Mouse (Mus musculus): Measurements from ENCODE around the gene Pih1d2. TPM values are rescaled to one million over a fixed set of nuclear protein-coding genes. Genes with fewer than 3 reads are reported as not detected.
"Not testable (repeated sequence)": the region's sequence is repeated elsewhere in the genome, so short reads cannot be mapped to it uniquely, and the experiment has no call there.

Pih1d2 gene
- polyA plus RNA-seq, 1 experiment from 2014 or later: 7.7 TPM

- Histone ChIP-seq H3K4me1 (peaks cover 7% of the 10 kb centered on the region), H3K36me3 (replicated peaks) (peaks cover 67% of the 10 kb centered on the region), H3K27me3 (replicated peaks; ENCODE audit: low read depth, poor library complexity, severe bottlenecking) (no peaks in the 10 kb centered on the region), H3K4me3 (no peak overlapping the region), H3K27ac (replicated peaks) (no peak overlapping the region), H3K9me3 (no peaks in the 10 kb centered on the region)
- DNase-seq (ENCODE audit: low spot score): no peak
- WGBS: 96% methylated on average over 8 of the region's 8 CpGs
These were observed 20.1 kb upstream of the Pih1d2 start for GRCm38 (mm10) chr9:50596973-50597372.

DNA sequence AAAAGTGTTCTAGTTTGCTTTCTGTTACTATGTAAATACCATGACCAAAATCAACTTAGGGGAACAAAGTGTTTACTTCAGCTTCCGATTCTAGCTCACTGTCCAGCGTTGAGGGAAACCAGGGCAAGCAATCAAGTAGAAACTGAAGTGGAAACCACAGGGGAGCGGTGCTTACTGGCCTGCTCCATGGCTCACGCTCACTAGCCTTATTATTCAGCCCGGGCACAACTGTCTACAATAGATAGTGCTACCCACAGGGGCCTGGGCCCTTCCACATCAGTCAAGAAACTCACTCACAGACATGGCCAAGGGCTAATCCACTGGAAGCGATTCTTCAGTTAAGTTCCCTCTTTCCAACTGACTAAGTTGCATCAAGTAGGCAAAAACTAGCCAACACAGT is 15.6 kb upstream of the Pih1d2 start:
- no peak overlapping the region for H3K27ac ChIP-seq (replicated peaks)
- H3K9me3 ChIP-seq: no peaks in the 10 kb centered on the region
- peaks cover 25% of the 10 kb centered on the region for H3K4me1 ChIP-seq
- no peaks in the 10 kb centered on the region for H3K27me3 ChIP-seq (replicated peaks; ENCODE audit: low read depth, poor library complexity, severe bottlenecking)
- WGBS: 93% methylated on average over 6 of the region's 6 CpGs
- peaks cover 62% of the 10 kb centered on the region for H3K36me3 ChIP-seq (replicated peaks)
- H3K4me3 ChIP-seq: peak overlapping the region; percentile 91; the same call in 1 of the 2 replicates
- DNase-seq (ENCODE audit: low spot score): no peak

DNA sequence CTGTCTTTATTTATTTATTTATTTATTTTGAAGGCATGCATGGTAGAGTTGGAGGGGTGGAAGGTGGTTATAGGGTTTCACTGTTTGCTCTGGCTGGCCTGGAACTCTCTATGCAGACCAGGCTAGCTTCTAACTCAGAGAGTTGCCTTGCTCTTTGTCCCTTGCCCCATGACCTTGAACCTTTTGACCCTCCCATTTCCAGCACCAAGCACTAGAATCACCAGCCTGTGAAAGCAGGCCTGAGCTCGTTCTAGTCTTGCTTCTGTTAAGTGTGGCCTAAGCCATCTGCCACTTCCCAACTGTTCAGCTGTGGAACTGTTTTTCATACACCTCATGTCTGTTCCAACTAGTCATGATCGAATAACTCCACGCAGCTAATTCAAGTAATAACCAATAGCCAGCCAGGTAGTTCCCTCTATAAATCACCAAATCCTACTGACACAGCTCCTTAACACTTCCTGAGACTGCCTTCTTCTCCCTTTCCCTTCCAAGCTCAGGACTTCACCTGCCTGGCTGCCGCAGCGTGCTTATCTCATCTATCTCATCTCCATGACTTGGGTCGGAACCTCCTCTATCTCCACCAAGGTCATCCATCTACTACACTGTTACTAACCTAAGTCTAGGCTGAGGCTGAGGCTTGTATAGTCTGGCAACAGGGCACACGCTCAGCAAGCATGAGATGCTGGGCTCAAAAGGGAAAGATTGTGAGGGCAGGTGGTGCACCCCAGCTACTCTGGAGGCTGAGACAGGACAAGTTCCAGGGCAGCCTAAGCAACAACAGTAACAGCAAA is 14.9 kb upstream of the Pih1d2 start:
- Histone ChIP-seq H3K27ac (replicated peaks) (no peak overlapping the region), H3K4me1 (peaks cover 25% of the 10 kb centered on the region), H3K4me3 (peak overlapping the region; percentile 91), H3K27me3 (replicated peaks; ENCODE audit: low read depth, poor library complexity, severe bottlenecking) (no peaks in the 10 kb centered on the region), H3K9me3 (no peaks in the 10 kb centered on the region), H3K36me3 (replicated peaks) (peaks cover 62% of the 10 kb centered on the region)
- DNase-seq (ENCODE audit: low spot score): no peak
- WGBS: 91% methylated on average over 7 of the region's 7 CpGs

- H3K9me3 ChIP-seq: no peaks in the 10 kb centered on the region
- peak within 1 kb of the TSS; percentile 91 for H3K4me3 ChIP-seq
- peak; percentile 96 for DNase-seq (ENCODE audit: low spot score)
- H3K27me3 ChIP-seq (replicated peaks; ENCODE audit: low read depth, poor library complexity, severe bottlenecking): no peaks in the 10 kb centered on the region
- H3K36me3 ChIP-seq (replicated peaks): peaks cover 62% of the 10 kb centered on the region
- H3K4me1 ChIP-seq: peaks cover 25% of the 10 kb centered on the region
- H3K27ac ChIP-seq (replicated peaks): peak within 1 kb of the TSS; percentile 94
- WGBS: 1% methylated on average over 48 of the region's 48 CpGs
These were observed 13.7 kb upstream of the Pih1d2 start, which contains the start of the genes Sdhd and Timm8b for GRCm38 (mm10) chr9:50603189-50603997. TSS of gene Sdhd (minus strand) at chr9:50603812. TSS of gene Timm8b (plus strand) at chr9:50603910.

GRCm38 (mm10) chr9:50603998-50604324 is 13.2 kb upstream of the Pih1d2 start:
- no peaks in the 10 kb centered on the region for H3K27me3 ChIP-seq (replicated peaks; ENCODE audit: low read depth, poor library complexity, severe bottlenecking)
- WGBS: 0% methylated on average over 24 of the region's 24 CpGs
- peak overlapping the region; percentile 91 for H3K4me3 ChIP-seq
- no peaks in the 10 kb centered on the region for H3K9me3 ChIP-seq
- peaks cover 25% of the 10 kb centered on the region for H3K4me1 ChIP-seq
- DNase-seq (ENCODE audit: low spot score): no peak
- peaks cover 62% of the 10 kb centered on the region for H3K36me3 ChIP-seq (replicated peaks)
- H3K27ac ChIP-seq (replicated peaks): peak overlapping the region; percentile 94

DNA sequence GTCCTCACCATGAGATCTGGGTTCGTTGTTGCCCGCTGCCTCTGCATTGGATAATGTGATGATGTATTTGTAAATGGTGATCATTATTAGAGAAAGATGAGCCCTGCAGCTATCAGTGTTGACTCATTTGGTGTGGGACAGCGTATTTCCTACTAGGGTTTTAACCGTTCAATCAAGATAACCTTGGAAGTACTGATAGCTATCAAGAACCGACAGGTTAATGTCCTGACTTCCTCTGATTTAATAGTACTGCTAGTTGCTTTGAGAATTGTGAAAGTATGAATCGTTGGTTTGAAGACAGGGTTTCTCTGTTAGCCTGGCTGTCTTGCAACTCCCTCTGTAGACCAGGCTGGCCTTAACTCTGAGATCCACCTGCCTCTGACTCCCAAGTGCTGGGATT is 12.8 kb upstream of the Pih1d2 start:
- WGBS: 5% methylated on average over 6 of the region's 6 CpGs
- peaks cover 25% of the 10 kb centered on the region for H3K4me1 ChIP-seq
- H3K9me3 ChIP-seq: no peaks in the 10 kb centered on the region
- peaks cover 62% of the 10 kb centered on the region for H3K36me3 ChIP-seq (replicated peaks)
- peak overlapping the region; percentile 94 for H3K27ac ChIP-seq (replicated peaks)
- no peak for DNase-seq (ENCODE audit: low spot score)
- no peaks in the 10 kb centered on the region for H3K27me3 ChIP-seq (replicated peaks; ENCODE audit: low read depth, poor library complexity, severe bottlenecking)
- H3K4me3 ChIP-seq: peak overlapping the region; percentile 91

DNA sequence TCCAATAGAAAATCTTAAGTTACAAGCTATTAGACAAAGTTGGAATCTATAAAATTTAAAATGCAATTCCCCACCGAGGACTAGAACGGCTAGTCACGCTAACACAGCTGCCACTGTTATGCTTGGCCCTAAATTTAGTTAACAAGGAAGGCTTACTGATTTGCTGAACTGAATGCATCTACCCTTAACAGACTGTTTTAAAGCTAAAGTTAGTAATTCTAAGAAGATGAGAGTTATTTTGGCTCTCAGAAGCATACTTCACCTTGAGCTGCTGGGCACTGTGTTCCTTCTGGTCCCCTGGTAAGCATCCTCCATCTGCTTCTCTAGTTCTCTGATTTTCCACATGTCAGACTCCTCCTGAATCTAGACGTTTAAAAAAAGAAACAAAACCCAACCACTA is 5.0 kb upstream of the Pih1d2 start:
- WGBS: 91% methylated on average over 4 of the region's 4 CpGs
- Histone ChIP-seq H3K27ac (replicated peaks) (no peak overlapping the region), H3K4me1 (peaks cover 8% of the 10 kb centered on the region), H3K27me3 (replicated peaks; ENCODE audit: low read depth, poor library complexity, severe bottlenecking) (no peaks in the 10 kb centered on the region), H3K9me3 (no peaks in the 10 kb centered on the region), H3K36me3 (replicated peaks) (peaks cover 83% of the 10 kb centered on the region), H3K4me3 (no peak overlapping the region)
- no peak for DNase-seq (ENCODE audit: low spot score)

- peaks cover 43% of the 10 kb centered on the region for H3K36me3 ChIP-seq (replicated peaks)
- 36% methylated on average over 11 of the region's 11 CpGs for WGBS
- no peaks in the 10 kb centered on the region for H3K27me3 ChIP-seq (replicated peaks; ENCODE audit: low read depth, poor library complexity, severe bottlenecking)
- peak overlapping the region; percentile 95 for H3K27ac ChIP-seq (replicated peaks)
- peak overlapping the region; percentile 100 for H3K4me3 ChIP-seq
- DNase-seq (ENCODE audit: low spot score): no peak
- H3K9me3 ChIP-seq: no peaks in the 10 kb centered on the region
- H3K4me1 ChIP-seq: peaks cover 8% of the 10 kb centered on the region
These were observed 960 bp upstream of the Pih1d2 start for GRCm38 (mm10) chr9:50616161-50616560.

DNA sequence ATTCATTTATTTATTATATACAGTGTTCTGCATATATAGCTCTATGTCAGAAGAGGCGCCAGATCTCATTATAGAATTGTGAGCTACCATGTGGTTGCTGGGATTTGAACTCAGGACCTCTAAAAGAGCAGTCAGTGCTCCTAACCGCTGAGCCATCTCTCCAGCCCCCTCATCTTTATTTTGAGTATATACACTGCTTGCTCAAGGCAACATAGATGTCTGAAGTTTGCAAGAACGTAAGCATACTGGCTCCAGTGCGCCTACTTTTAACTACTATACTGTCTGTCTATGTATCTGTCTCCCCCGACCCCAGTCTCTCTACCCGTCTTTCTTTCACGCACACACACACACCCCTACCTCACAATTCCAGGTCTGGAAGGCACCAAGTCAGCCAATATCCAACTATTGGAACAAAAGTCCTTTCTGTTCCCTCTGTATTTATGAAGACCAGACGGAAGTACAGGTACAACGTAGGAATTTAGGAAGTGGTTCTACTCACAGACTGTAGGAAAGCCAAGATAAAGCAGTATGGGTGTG is 741 bp downstream of the Pih1d2 start:
- Histone ChIP-seq H3K27me3 (replicated peaks; ENCODE audit: low read depth, poor library complexity, severe bottlenecking) (no peaks in the 10 kb centered on the region), H3K4me1 (peaks cover 8% of the 10 kb centered on the region), H3K36me3 (replicated peaks) (peaks cover 26% of the 10 kb centered on the region), H3K9me3 (no peaks in the 10 kb centered on the region), H3K4me3 (peak overlapping the region; percentile 100), H3K27ac (replicated peaks) (no peak overlapping the region)
- no peak for DNase-seq (ENCODE audit: low spot score)
- WGBS: 66% methylated on average over 9 of the region's 9 CpGs

DNA sequence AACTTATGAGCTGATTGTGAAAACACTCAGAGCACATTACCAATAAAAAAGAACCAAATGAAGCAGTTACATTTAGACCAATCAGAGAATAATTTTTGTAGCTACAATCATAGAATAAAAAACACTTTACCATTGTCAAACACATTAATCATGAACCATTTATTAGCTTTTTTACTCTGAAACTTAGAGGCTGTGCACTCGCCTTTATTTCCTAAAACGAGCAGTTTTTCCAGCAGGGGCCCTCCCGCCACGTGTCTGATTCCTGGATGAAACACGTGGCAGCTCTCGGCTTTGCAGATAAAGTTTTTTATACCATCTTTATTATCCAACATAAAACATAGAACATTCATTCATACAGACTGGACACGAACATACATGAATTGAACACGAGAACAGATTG is 13.8 kb downstream of the Pih1d2 start:
- DNase-seq (ENCODE audit: low spot score); H3K4me3 ChIP-seq; H3K27ac ChIP-seq (replicated peaks); H3K9me3 ChIP-seq; H3K27me3 ChIP-seq (replicated peaks; ENCODE audit: low read depth, poor library complexity, severe bottlenecking); H3K4me1 ChIP-seq: not testable (repeated sequence)
- 89% methylated on average over 6 of the region's 8 CpGs for WGBS
- H3K36me3 ChIP-seq (replicated peaks): peaks cover 40% of the 10 kb centered on the region

- Histone ChIP-seq H3K9me3 (no peaks in the 10 kb centered on the region), H3K4me1 (no peaks in the 10 kb centered on the region), H3K36me3 (replicated peaks) (peaks cover 53% of the 10 kb centered on the region), H3K27me3 (replicated peaks; ENCODE audit: low read depth, poor library complexity, severe bottlenecking) (no peaks in the 10 kb centered on the region), H3K27ac (replicated peaks) (no peak overlapping the region), H3K4me3 (no peak overlapping the region)
- WGBS: 89% methylated on average over 6 of the region's 6 CpGs
- no peak for DNase-seq (ENCODE audit: low spot score)
These were observed 15.0 kb downstream of the Pih1d2 start for GRCm38 (mm10) chr9:50632016-50632688.

DNA sequence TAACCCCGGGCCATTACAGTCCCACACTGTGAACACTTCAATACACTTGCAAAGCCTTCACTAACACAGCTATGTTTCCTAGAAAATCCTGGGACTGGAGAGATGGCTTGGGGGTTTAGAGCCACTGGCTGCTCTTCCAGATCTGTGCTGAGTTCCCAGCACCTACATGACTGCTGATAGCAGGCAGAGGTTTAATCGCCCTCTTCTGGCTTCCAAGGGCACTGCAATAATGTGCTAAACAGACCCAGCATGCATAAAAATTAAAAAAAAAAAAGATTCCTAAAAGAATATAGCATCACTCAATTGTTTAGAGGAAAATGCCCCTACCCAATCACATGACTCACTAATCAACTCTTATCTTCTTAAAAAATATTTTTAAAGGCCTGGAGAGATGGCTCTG is 15.9 kb downstream of the Pih1d2 start:
- peaks cover 62% of the 10 kb centered on the region for H3K36me3 ChIP-seq (replicated peaks)
- no peak for DNase-seq (ENCODE audit: low spot score)
- no peak overlapping the region for H3K27ac ChIP-seq (replicated peaks)
- 61% methylated on average over 2 of the region's 2 CpGs for WGBS
- no peaks in the 10 kb centered on the region for H3K27me3 ChIP-seq (replicated peaks; ENCODE audit: low read depth, poor library complexity, severe bottlenecking)
- H3K4me1 ChIP-seq: no peaks in the 10 kb centered on the region
- H3K4me3 ChIP-seq: no peak overlapping the region
- H3K9me3 ChIP-seq: no peaks in the 10 kb centered on the region
